Mouse (Mus musculus) forebrain, embryonic 11.5 days (tissue): ENCODE measurements around the gene Olfr605. TPM values are rescaled to one million over a fixed set of nuclear protein-coding genes. Genes with fewer than 3 reads are reported as not detected.
"Not testable (repeated sequence)": the region's sequence is repeated elsewhere in the genome, so short reads cannot be mapped to it uniquely, and the experiment has no call there.

ENCODE experiments used
- ATAC-seq: fragments of 200-750 bp; cut with Nextera tagmentation; replicated peaks from 2 replicates; pipeline ENCODE4 v1.8.0; 2017; ENCODE audit warnings: moderate TSS enrichment; ENCODE audit not compliant: low FRiP score
- DNase-seq: peaks from one replicate; pipeline ENCODE4 v3.0.0-alpha.2; 2017; ENCODE audit warnings: low spot score
- H3K27ac ChIP-seq: fragments of 300-500 bp; sonication (generic); 2 replicates; pipeline ENCODE4 v1.5.1; 2014; ENCODE audit warnings: low read depth, low read length
- H3K27me3 ChIP-seq: fragments of 300-500 bp; sonication (generic); 2 replicates; pipeline ENCODE4 v1.6.1; 2014; ENCODE audit warnings: mild to moderate bottlenecking, low read length, mixed read lengths; ENCODE audit not compliant: control insufficient read depth, insufficient read depth
- H3K36me3 ChIP-seq: fragments of 300-500 bp; sonication (generic); 2 replicates; pipeline ENCODE4 v1.6.1; 2014; ENCODE audit warnings: mild to moderate bottlenecking, low read length, moderate library complexity, mixed read lengths; ENCODE audit not compliant: control insufficient read depth, insufficient read depth
- H3K4me1 ChIP-seq: fragments of 300-500 bp; sonication (generic); replicated peaks from 2 replicates; pipeline ENCODE4 v1.6.1; 2014; ENCODE audit warnings: low read length, mixed read lengths; ENCODE audit not compliant: control insufficient read depth, insufficient read depth
- H3K4me2 ChIP-seq: fragments of 300-500 bp; sonication (generic); 2 replicates; pipeline ENCODE4 v1.6.1; 2014; ENCODE audit warnings: low read depth, mild to moderate bottlenecking, low read length, moderate library complexity, mixed read lengths; ENCODE audit not compliant: severe bottlenecking
- H3K4me3 ChIP-seq: fragments of 300-500 bp; sonication (generic); 2 replicates; pipeline ENCODE4 v1.5.1; 2014; ENCODE audit warnings: low read depth, low read length
- H3K9ac ChIP-seq: fragments of 300-500 bp; sonication (generic); 2 replicates; pipeline ENCODE4 v1.6.1; 2014; ENCODE audit warnings: low read length
- H3K9me3 ChIP-seq: fragments of 300-500 bp; sonication (generic); 2 replicates; pipeline ENCODE4 v1.6.1; 2016; ENCODE audit warnings: low read length, mixed read lengths; ENCODE audit not compliant: control insufficient read depth
- WGBS: fragments of 180-500 bp; shearing (Covaris S2); extraction: QIAGEN DNeasy Blood & Tissue Kit; methylation state at CpG from one replicate; pipeline ENCODE4 v1.1.7; 2014; 5-methylcytosine and 5-hydroxymethylcytosine counted together
- polyA plus RNA-seq: library from polyadenylated mRNA; unstranded; fragments of >200 nt; fragmentation: Nextera tagmentation; extraction: Ambion mirVana; gene quantifications from 2 replicates; pipeline ENCODE4 v1.2.1, GENCODE M21; 2014

Olfr605 gene
- not detected in 2 replicates for polyA plus RNA-seq

DNA sequence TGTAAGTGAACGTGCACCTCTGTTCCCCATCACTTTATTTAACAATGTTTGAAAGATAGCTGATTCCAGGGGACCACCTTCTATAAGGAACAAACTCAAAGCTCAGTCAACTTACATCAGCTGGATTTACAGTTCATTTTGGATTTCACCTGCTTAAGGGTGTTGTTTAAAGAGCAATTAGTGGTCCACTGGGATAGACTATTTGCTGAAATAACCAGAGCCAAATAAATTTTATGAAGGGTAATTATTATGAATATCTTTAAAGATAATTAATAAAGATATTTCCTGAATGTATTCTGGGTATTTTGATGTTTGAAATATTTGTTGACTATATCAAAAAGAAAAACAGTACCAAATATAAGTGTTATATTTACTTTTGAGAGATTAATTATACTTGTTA lies at the start of gene Olfr605:
Gene Olfr605, minus strand, starts transcription at position 101 of the 400 bp plus-strand sequence.
- no peaks in the 10 kb centered on the region for H3K36me3 ChIP-seq
- H3K9ac ChIP-seq: no peak within 1 kb of the TSS
- no peak within 1 kb of the TSS for H3K4me3 ChIP-seq
- no peaks in the 10 kb centered on the region for H3K27me3 ChIP-seq
- H3K9me3 ChIP-seq: no peaks in the 10 kb centered on the region
- ATAC-seq (no peak), DNase-seq (no peak)
- no peaks in the 10 kb centered on the region for H3K4me1 ChIP-seq
- 91% methylated on average over 1 of the region's 1 CpGs for WGBS
- H3K4me2 ChIP-seq: no peak within 1 kb of the TSS
- H3K27ac ChIP-seq: no peak within 1 kb of the TSS

DNA sequence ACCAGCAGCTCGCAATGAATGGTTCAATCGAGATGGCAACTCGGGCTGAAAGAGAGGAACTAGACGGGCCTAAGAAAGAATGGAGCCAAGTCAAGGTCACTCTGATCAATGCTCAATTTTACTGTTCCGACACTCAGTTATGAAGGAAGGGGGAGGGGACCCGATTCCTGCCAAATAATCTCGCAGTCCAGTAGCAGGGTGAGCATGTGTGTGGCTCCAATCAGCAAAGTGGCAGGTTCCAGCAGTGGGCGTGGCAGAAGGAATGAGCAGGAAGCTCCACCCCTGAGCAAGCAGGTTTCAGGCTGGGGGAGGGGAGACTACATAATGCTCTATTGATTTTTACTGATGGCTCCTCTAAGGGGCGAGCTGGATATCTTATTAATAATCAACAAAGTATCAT lies 31.9 kb upstream of the Olfr605 start:
- H3K4me3 ChIP-seq, H3K4me1 ChIP-seq, H3K36me3 ChIP-seq, H3K27me3 ChIP-seq, H3K27ac ChIP-seq, H3K4me2 ChIP-seq, H3K9me3 ChIP-seq, ATAC-seq, DNase-seq, H3K9ac ChIP-seq: not testable (repeated sequence)
- 92% methylated on average over 9 of the region's 9 CpGs for WGBS

DNA sequence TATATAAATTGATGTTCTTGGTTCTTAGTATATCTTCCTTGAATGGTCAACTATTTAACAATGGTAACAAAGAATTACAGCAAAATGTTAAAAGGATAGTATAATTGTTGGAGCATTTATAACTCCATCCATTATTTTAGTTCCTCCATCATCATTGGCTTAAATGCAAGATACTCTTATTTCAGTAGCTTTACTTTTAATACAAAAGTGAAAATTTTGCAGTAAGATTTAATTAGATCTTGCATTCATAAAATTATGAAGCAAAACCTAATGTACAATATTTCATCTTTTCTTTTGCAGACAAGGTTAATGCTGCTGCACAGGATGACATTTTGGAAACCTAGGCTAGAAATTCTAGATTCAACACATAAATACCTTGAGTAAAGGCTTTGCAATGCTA lies 24.3 kb upstream of the Olfr605 start, which contains the start of gene Olfr608:
Gene Olfr608, plus strand, starts transcription at position 301 of the 400 bp plus-strand sequence.
- no peaks in the 10 kb centered on the region for H3K4me1 ChIP-seq
- H3K9ac ChIP-seq: no peak within 1 kb of the TSS
- no peaks in the 10 kb centered on the region for H3K27me3 ChIP-seq
- no peak within 1 kb of the TSS for H3K27ac ChIP-seq
- H3K4me3 ChIP-seq: no peak within 1 kb of the TSS
- no peak within 1 kb of the TSS for H3K4me2 ChIP-seq
- ATAC-seq: no peak
- H3K36me3 ChIP-seq: no peaks in the 10 kb centered on the region
- no peak for DNase-seq
- H3K9me3 ChIP-seq: no peaks in the 10 kb centered on the region

DNA sequence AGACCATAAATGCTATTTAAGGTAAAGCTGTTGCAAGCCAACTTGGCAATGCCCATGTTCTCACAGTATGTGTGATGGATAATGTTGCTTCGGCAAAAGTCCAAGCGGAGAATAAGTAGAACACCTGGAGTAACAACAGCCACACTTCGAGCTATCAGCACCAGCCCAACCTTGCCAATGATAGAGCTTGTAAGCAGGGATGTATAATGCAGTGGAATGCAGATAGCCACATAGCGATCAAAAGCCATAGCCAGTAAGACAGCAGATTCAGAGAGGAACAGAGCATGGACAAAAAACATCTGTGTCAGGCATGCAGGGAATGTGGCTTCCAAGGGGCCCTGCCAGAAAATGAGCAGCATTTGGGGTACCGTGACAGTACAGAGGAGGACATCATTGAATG lies 15.4 kb upstream of the Olfr605 start:
- ATAC-seq (no peak), DNase-seq (no peak)
- Histone ChIP-seq H3K4me1 (no peaks in the 10 kb centered on the region), H3K9me3 (no peaks in the 10 kb centered on the region), H3K27ac (no peak overlapping the region), H3K36me3 (no peaks in the 10 kb centered on the region), H3K27me3 (no peaks in the 10 kb centered on the region), H3K4me2 (no peak overlapping the region), H3K9ac (no peak overlapping the region), H3K4me3 (no peak overlapping the region)
- WGBS: 93% methylated on average over 5 of the region's 5 CpGs

DNA sequence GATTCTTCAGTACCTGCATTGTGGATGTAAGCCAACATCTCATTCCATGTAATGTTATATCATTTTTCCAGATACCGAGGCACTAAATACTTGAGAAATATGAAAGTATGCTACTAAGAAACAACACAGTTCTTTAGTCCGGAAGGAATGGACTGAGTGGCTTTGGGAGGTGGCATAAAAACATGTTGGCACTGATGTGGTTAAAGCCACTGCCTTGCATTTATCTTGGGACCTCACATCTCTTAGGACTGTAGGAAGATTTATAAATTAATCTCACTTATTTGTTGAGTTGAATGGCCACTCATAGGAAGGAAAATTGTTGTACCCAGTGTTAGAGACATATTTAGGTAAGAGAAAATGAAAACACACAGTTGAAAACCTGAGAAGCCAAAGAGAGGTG lies 3.5 kb upstream of the Olfr605 start, which contains the start of gene Olfr606:
Gene Olfr606, plus strand, starts transcription at position 301 of the 400 bp plus-strand sequence.
- Histone ChIP-seq H3K4me2 (no peak within 1 kb of the TSS), H3K36me3 (no peaks in the 10 kb centered on the region), H3K9ac (no peak within 1 kb of the TSS), H3K9me3 (no peaks in the 10 kb centered on the region), H3K27me3 (no peaks in the 10 kb centered on the region), H3K27ac (no peak within 1 kb of the TSS), H3K4me3 (no peak within 1 kb of the TSS), H3K4me1 (no peaks in the 10 kb centered on the region)
- ATAC-seq: no peak
- 94% methylated on average over 2 of the region's 2 CpGs for WGBS
- DNase-seq: no peak

DNA sequence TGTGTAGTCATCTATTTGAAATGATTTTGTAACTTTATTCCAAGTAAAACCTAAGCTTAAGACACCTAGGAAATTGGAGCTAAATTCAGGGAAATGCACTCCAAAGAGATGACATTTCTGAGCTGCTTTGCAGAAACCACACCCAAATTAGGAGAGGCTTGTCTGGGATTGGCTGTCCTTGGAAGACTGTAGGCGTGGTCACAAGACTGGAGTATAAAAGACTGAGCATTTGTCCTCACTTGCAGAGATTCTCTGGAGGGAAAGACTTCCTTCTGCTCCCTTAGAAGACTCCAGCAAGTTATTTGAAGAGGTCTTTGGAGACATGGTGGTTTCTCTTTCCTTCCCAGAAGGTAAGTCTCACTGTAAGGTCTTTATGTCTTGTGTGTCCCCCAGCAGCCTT lies 30.5 kb downstream of the Olfr605 start, which contains the start of gene Usp17lc:
Gene Usp17lc, plus strand, starts transcription at position 301 of the 400 bp plus-strand sequence.
- not testable (repeated sequence) for H3K27me3 ChIP-seq, DNase-seq, H3K36me3 ChIP-seq, H3K9ac ChIP-seq, H3K4me1 ChIP-seq, H3K4me2 ChIP-seq, ATAC-seq, H3K9me3 ChIP-seq, H3K4me3 ChIP-seq, H3K27ac ChIP-seq
- 45% methylated on average over 1 of the region's 1 CpGs for WGBS

DNA sequence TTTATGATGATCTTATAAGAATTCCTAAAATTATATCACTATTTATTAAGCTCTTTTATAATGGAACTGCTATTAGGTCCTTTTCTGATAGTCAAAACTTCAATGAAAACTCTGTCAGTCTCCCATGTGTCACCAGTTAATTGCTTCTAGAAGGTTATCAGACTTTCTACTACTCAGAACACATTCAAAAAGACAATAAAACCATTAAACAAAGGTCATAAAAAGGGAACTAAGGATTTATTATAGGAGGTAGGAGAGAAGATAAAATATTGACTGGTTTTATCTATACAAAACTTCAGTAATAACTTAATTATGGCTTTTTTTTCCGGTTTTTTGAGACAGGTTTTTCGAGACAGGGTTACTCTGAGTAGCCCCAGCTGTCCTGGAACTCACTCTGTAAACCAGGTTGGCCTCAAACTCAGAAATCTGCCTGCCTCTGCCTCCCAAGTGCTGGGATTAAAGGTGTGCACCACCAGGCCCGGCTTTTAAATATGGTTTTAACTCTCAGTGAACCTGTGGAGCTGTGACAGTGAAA lies 38.7 kb downstream of the Olfr605 start:
- WGBS: 81% methylated on average over 3 of the region's 3 CpGs
- not testable (repeated sequence) for H3K4me3 ChIP-seq, H3K4me2 ChIP-seq, DNase-seq, H3K27me3 ChIP-seq, H3K27ac ChIP-seq, H3K36me3 ChIP-seq, H3K9me3 ChIP-seq, H3K4me1 ChIP-seq, H3K9ac ChIP-seq, ATAC-seq

DNA sequence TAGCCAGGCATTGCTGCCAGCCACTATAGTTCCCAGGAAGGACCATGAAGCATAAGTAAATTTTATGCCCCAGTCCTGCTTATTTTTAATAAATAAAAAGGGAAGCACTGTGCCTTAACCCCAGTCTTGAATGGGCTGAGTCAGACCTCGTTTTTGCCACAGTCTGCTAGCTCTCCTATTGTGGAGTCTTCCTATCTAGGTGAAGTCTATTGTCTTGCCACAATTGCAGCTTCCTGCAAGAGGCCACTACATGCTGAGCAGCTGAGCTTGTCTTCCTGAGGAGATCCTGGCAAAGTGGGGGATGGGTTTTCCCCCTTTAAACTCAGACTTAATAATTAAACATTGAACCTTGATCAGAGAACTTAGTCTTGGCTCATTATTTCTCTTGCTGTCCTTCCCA lies 46.3 kb downstream of the Olfr605 start:
- Histone ChIP-seq H3K36me3 (no peaks in the 10 kb centered on the region), H3K27me3 (no peaks in the 10 kb centered on the region), H3K4me1 (no peaks in the 10 kb centered on the region), H3K9me3 (no peaks in the 10 kb centered on the region), H3K4me3 (no peak overlapping the region), H3K9ac (no peak overlapping the region), H3K27ac (no peak overlapping the region), H3K4me2 (no peak overlapping the region)
- ATAC-seq: no peak
- no peak for DNase-seq
- WGBS: 4% methylated on average over 1 of the region's 1 CpGs

DNA sequence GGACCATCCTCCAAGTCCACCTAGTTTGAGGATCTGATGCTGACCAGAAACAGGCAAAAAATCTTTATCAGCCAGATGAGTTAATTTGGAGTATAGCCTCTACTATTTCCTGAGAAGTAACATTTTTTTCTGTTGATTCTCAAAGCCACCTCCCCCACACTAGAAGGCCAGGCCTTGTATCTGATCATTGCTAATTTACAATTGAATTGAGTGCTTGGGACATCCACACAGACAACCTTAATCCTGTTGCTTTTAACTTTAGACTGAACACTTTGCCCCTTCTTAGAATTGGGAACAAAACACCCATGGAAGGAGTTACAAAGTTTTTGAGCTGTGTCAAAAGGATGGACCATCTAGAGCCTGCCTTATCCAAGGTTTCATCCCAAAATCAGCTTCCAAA lies 47.5 kb downstream of the Olfr605 start:
- Histone ChIP-seq H3K9me3 (no peaks in the 10 kb centered on the region), H3K4me2 (no peak overlapping the region), H3K36me3 (no peaks in the 10 kb centered on the region), H3K9ac (no peak overlapping the region), H3K27ac (no peak overlapping the region), H3K4me3 (no peak overlapping the region), H3K27me3 (no peaks in the 10 kb centered on the region), H3K4me1 (no peaks in the 10 kb centered on the region)
- ATAC-seq (no peak), DNase-seq (no peak)
